Mouse (Mus musculus) G1E (cell line): ENCODE results near the gene Rlbp1.

ENCODE experiments used
- CTCF ChIP-seq: IDR thresholded peaks from 2 replicates; pipeline ENCODE4 v1.5.1; 2012; ENCODE audit warnings: low read depth, low read length, inconsistent platforms, mixed read lengths
- GATA1 ChIP-seq: IDR thresholded peaks from 2 replicates; pipeline ENCODE4 v1.6.1; 2012; ENCODE audit warnings: borderline replicate concordance, low read length, inconsistent platforms, mixed read lengths
- POLR2AphosphoS5 ChIP-seq: IDR thresholded peaks from 2 replicates; pipeline ENCODE4 v1.6.1; 2012; ENCODE audit warnings: low read depth, low read length, inconsistent platforms; ENCODE audit not compliant: insufficient replicate concordance

DNA sequence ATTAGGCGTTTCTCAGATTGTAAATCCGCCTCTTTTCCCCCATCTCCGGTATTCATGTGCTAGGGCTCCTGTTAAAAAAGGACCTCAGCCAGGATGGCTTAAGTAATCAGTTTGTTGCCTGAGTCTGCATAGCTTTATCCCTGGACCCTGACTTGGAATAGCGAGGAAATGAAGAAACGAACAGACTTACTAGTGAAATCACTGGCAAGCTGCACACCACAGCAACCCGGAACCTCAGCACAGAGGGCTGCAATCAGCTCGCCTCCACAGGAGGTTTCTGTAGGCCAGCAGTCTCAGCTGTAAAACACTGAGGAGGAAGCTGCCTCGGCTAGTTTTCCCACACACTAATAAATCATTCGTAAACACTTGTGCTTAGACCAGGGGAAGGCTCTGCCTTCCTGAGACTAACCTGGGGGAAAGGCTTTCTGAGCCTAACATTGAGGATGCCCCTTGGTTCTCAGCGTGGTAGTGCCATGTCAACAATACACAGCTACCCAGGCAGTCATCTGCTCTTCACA, 10.7 kb upstream of the Rlbp1 start:
- TF ChIP-seq CTCF, result no peak
- no peak for TF ChIP-seq GATA1
- no peak for TF ChIP-seq POLR2AphosphoS5
